Mouse (Mus musculus) adrenal gland, postnatal 36 days (tissue): ENCODE measurements at regions not wholly inside any gene's neighbourhood (a gene's known extent, or its start where the extent isn't known, plus 50 kb on each side); places are given as distances from the start of the nearest gene placed in this dataset. TPM values are rescaled to one million over a fixed set of nuclear protein-coding genes. Genes with fewer than 3 reads are reported as not detected.

Experiments used
- microRNA-seq: library from miRNA; unstranded; fragments of <30 nt; microRNA quantifications from one replicate; pipeline ENCODE4 v1.2.0, GENCODE M21; 2021

Small RNAs in the stretch of these regions (microRNA-seq; reads per million reads assigned to microRNA genes)
- gene Gm23064: not detected
